Mouse (Mus musculus) liver, adult 2 months (tissue): ENCODE data around the gene Txndc11. TPM values are rescaled to one million over a fixed set of nuclear protein-coding genes. Genes with fewer than 3 reads are reported as not detected.

Experiments
- DNase-seq: peaks from one replicate; pipeline ENCODE4 v3.0.0-alpha.2; 2011; ENCODE audit warnings: low read depth, low spot score; ENCODE audit errors: extremely low read depth
- H3K27ac ChIP-seq: fragments of 200-500 bp; replicated peaks from 2 replicates; pipeline ENCODE4 v1.5.1; 2012; ENCODE audit warnings: low read depth, mild to moderate bottlenecking, control low read depth, inconsistent platforms, low read length; ENCODE audit not compliant: insufficient read depth
- H3K27me3 ChIP-seq: fragments of 200-500 bp; 2 replicates; pipeline ENCODE4 v1.6.1; 2012; ENCODE audit warnings: mild to moderate bottlenecking, moderate library complexity, low read length, inconsistent platforms; ENCODE audit not compliant: control insufficient read depth, insufficient read depth
- H3K36me3 ChIP-seq: fragments of 200-500 bp; 2 replicates; pipeline ENCODE4 v1.6.1; 2012; ENCODE audit warnings: low read length, inconsistent platforms; ENCODE audit not compliant: control insufficient read depth, insufficient read depth
- H3K4me1 ChIP-seq: fragments of 200-500 bp; 2 replicates; pipeline ENCODE4 v1.6.1; 2011; ENCODE audit warnings: low read length; ENCODE audit not compliant: control insufficient read depth, insufficient read depth
- H3K4me3 ChIP-seq: fragments of 200-500 bp; 2 replicates; pipeline ENCODE4 v1.5.1; 2011; ENCODE audit warnings: low read depth, mild to moderate bottlenecking, control low read depth, low read length, moderate library complexity; ENCODE audit not compliant: insufficient read depth
- H3K79me2 ChIP-seq: fragments of 200-500 bp; 2 replicates; pipeline ENCODE4 v1.6.1; 2012; ENCODE audit warnings: inconsistent platforms, mild to moderate bottlenecking, low read length, moderate library complexity; ENCODE audit not compliant: control insufficient read depth, insufficient read depth
- H3K9ac ChIP-seq: fragments of 200-500 bp; 2 replicates; pipeline ENCODE4 v1.6.1; 2012; ENCODE audit warnings: low read depth, mild to moderate bottlenecking, control low read depth, inconsistent platforms, low read length
- CTCF ChIP-seq: fragments of 200-500 bp; IDR thresholded peaks from 2 replicates; pipeline ENCODE4 v1.5.1; 2011; ENCODE audit warnings: low read depth, low read length, control low read depth
- POLR2A ChIP-seq: fragments of 200-500 bp; IDR thresholded peaks from 2 replicates; pipeline ENCODE4 v1.6.1; 2011; ENCODE audit warnings: low read length, control low read depth; ENCODE audit not compliant: insufficient read depth; ENCODE audit errors: extremely low read depth
- WGBS: fragments of 180-500 bp; shearing (Covaris S2); methylation state at CpG from one replicate; pipeline ENCODE4 v1.1.7; 2018; 5-methylcytosine and 5-hydroxymethylcytosine counted together
- polyA plus RNA-seq: library from polyadenylated mRNA; depleted of rRNA; stranded (reverse); fragments of >200 nt; gene quantifications from 2 replicates; pipeline ENCODE4 v1.2.3, GENCODE M21; 2012; rRNA removed
- total RNA-seq: library from RNA; depleted of rRNA; stranded (reverse); fragments of >200 nt; gene quantifications from 2 replicates; pipeline ENCODE4 v1.2.3, GENCODE M21; 2014; rRNA removed

The Txndc11 gene
- total and polyA plus RNA-seq, 2 experiments, result 12.4 to 26.5 TPM

GRCm38 (mm10) chr16:11031320-11031719 is 103.1 kb downstream of the Txndc11 start:
- WGBS, result 48% methylated on average over 3 of the region's 3 CpGs
- peak; percentile 44; the same call in 1 of the 2 replicates for TF ChIP-seq CTCF
- no peak for TF ChIP-seq POLR2A
- H3K9ac ChIP-seq, result no peak overlapping the region
- H3K4me3 ChIP-seq, result no peak overlapping the region
- H3K36me3 ChIP-seq, result no peaks in the 10 kb centered on the region
- H3K27me3 ChIP-seq, result no peaks in the 10 kb centered on the region
- no peaks in the 10 kb centered on the region for H3K4me1 ChIP-seq
- no peaks in the 10 kb centered on the region for H3K79me2 ChIP-seq
- no peak overlapping the region for H3K27ac ChIP-seq
- no peak for DNase-seq

GRCm38 (mm10) chr16:11030844-11031243 is 103.6 kb downstream of the Txndc11 start:
- no peak overlapping the region for H3K9ac ChIP-seq
- 94% methylated on average over 4 of the region's 4 CpGs for WGBS

GRCm38 (mm10) chr16:11028206-11028605 is 106.2 kb downstream of the Txndc11 start:
- no peak for DNase-seq
- Histone ChIP-seq H3K27ac (no peak overlapping the region), H3K27me3 (no peaks in the 10 kb centered on the region), H3K4me3 (no peak overlapping the region), H3K4me1 (no peaks in the 10 kb centered on the region), H3K79me2 (no peaks in the 10 kb centered on the region), H3K9ac (no peak overlapping the region), H3K36me3 (no peaks in the 10 kb centered on the region)
- TF ChIP-seq POLR2A (no peak), CTCF (no peak)
- WGBS, result 93% methylated on average over 7 of the region's 7 CpGs

More at GRCm38 (mm10) chr16:11030844-11031243, 103.6 kb downstream of the Txndc11 start:
- no peaks in the 10 kb centered on the region for H3K79me2 ChIP-seq
- no peaks in the 10 kb centered on the region for H3K27me3 ChIP-seq
- no peak overlapping the region for H3K27ac ChIP-seq
- TF ChIP-seq POLR2A (no peak), CTCF (no peak)
- no peaks in the 10 kb centered on the region for H3K36me3 ChIP-seq
- H3K4me1 ChIP-seq, result no peaks in the 10 kb centered on the region
- no peak for DNase-seq
- no peak overlapping the region for H3K4me3 ChIP-seq

Other genes with a start within 250 kb of the Txndc11 start
- gene Snn, start 73.7 kb downstream of the Txndc11 start, total RNA-seq, result 1.0 and 1.9 TPM in 2 replicates
- gene Snn, start 73.7 kb downstream of the Txndc11 start, polyA plus RNA-seq, result 1.2 and 2.5 TPM in 2 replicates
- 27.4 and 44.2 TPM in 2 replicates for gene Litaf, start 68.5 kb downstream of the Txndc11 start, total RNA-seq
- 161 and 185 TPM in 2 replicates for gene Litaf, start 68.5 kb downstream of the Txndc11 start, polyA plus RNA-seq
- 45.2 and 56.8 TPM in 2 replicates for gene Zc3h7a, start 41.7 kb upstream of the Txndc11 start, total RNA-seq
- gene Zc3h7a, start 41.7 kb upstream of the Txndc11 start, polyA plus RNA-seq, result 17.7 and 25.3 TPM in 2 replicates
- 25.0 and 28.7 TPM in 2 replicates for gene Rsl1d1, start 68.7 kb upstream of the Txndc11 start, total RNA-seq
- gene Rsl1d1, start 68.7 kb upstream of the Txndc11 start, polyA plus RNA-seq, result 4.2 and 4.5 TPM in 2 replicates
- 35.9 and 37.9 TPM in 2 replicates for gene Gspt1, start 119.7 kb upstream of the Txndc11 start, total RNA-seq
- 17.6 and 19.7 TPM in 2 replicates for gene Gspt1, start 119.7 kb upstream of the Txndc11 start, polyA plus RNA-seq
- gene Tnfrsf17, start 179.2 kb upstream of the Txndc11 start, total RNA-seq, result not detected in 2 replicates
- not detected in 2 replicates for gene Tnfrsf17, start 179.2 kb upstream of the Txndc11 start, polyA plus RNA-seq
- gene Snx29, start 188.3 kb upstream of the Txndc11 start, total RNA-seq, result 9.7 and 10.3 TPM in 2 replicates
- 2.0 and 2.4 TPM in 2 replicates for gene Snx29, start 188.3 kb upstream of the Txndc11 start, polyA plus RNA-seq